Mouse (Mus musculus): ENCODE results near the gene Pdlim7.

DNA sequence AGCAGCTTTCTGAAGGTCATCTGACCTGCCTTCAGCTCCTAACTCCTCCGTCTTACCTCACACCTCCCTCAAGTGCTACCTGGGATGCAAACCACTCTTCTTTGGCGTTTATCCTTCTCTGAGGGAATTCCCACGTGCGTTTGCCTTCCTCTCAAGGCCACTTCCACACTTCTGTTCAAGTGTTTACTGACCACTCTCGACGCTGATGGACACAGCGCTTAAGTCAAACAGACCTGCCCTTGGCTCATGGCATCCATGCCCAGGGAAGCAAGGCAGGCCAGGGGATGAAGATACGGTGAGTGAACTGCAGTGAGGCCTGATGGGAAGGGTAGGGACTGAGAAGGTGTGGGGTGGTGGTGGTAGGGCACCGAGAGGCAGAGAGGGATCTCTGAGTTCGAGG lies 12.9 kb downstream of the Pdlim7 start:
- no peak for TF ChIP-seq CTCF (IDR thresholded peaks at IDR 0.05; ENCODE audit: low read depth, low read length)
- no peak for TF ChIP-seq GATA1 (IDR thresholded peaks at IDR 0.05; ENCODE audit: borderline replicate concordance, low read length)
- TF ChIP-seq TAL1 (conservative IDR thresholded peaks at IDR 0.05; ENCODE audit: low read depth, low read length) = no peak
